Mouse (Mus musculus) erythroid progenitor cell, adult 5-6 weeks (primary cell): ENCODE data around the gene 4933402D24Rik. TPM values are rescaled to one million over a fixed set of nuclear protein-coding genes. Genes with fewer than 3 reads are reported as not detected.
A peak's percentile ranks its signal among the peaks of the same experiment; 100 is the strongest.

Source experiments
- ATAC-seq: replicated peaks from 2 replicates; pipeline ENCODE4 v1.8.0; 2016; ENCODE audit warnings: moderate number of reproducible peaks, mild to moderate bottlenecking, moderate TSS enrichment, inconsistent platforms; ENCODE audit not compliant: poor library complexity, low FRiP score, severe bottlenecking
- total RNA-seq, 2 experiments: library from RNA; stranded (forward) in 1 of 2; stranded (reverse) in 1 of 2; fragments of 150-400 nt in 1 of 2; fragments of 186-747, 209-891 nt in 1 of 2; gene quantifications; 2 replicates each; pipeline versions ENCODE4 v1.2.3 to v1.2.4; 2015 to 2017; ENCODE audit warnings: low replicate concordance in 2 of 2

The 4933402D24Rik gene
- total RNA-seq (2015; ENCODE audit: low replicate concordance) = not detected in 2 replicates
- total RNA-seq (2017; ENCODE audit: low replicate concordance) = not detected in 2 replicates

GRCm38 (mm10) chr1:63769167-63769566 is at the start of gene 4933402D24Rik:
4933402D24Rik (minus strand) TSS chr1:63769267.
- no peak for ATAC-seq

DNA sequence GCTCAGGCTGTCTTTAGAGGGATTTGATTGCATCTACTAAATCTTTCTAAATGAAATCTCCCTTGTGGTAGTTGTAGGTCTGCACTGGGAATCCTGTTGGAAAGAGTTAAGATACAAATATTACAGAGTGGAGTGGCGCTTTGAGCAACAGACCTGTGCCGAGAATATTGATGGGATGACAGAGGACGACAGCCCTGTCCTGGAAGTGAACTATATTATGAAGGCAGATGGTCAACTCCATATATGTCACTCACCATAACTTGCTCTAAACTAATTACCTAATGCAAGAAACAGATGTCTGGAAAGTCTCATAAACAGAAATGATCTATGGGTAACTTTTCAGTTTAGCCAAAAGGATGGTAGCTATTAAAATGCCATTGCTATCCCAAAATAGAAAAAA is 39.5 kb upstream of the 4933402D24Rik start:
- ATAC-seq = no peak

DNA sequence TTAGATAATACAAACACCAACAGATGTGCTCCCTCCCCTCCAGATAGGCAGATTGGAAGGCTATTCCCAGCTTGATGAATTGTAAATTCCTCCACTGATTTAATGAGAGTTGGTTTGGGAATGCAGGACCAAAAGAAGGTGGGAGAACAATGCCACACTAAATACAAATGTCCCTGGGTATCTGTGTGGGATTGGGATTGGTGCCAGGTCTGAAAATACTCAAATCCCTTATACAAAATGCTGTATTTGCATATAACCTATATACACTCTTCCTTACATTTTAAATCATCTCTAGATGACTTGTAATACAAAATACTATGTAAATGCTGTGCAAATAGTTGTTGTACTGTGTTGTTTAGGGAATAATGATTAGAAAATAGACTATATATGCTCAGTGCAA is 36.0 kb upstream of the 4933402D24Rik start:
- ATAC-seq = no peak

DNA sequence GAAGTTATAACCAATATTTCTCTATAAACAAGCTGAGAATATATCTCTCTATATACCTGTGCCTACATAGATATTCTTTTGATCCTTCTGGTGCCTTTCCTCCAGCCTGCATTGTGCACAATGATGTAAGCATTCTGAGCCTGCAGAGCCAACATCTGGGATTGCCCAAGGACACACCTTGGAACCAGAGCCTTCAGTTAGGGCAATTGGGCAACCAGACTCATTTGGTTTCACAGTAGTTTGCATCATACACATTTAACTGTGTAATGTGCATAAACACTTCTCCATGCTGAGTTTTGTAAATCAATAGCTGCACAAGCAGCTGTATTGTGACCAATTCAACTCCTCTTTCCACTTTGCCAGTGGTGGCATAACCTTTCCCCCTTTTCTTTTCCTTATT is 25.3 kb upstream of the 4933402D24Rik start:
- ATAC-seq = no peak

GRCm38 (mm10) chr1:63776902-63777630 is 8.0 kb upstream of the 4933402D24Rik start:
- ATAC-seq = no peak

DNA sequence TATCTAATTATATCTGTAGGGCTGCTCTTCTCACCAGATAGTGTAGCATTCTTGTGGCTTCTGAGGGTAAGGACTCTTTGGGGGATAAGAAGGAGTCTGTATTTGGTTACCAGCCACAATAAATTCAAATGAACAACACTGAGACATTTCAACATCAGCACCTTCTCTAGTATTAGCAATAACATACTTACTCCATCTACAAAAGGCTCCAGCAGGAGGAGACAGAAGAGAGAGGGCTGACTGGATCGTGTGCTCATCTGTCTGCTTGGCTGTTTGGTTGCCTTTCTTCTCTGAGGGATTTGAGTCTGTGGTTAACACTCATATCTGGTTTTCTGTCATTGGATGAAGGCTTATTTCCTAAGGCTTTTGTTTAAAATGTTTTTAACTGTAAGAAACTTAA is 7.3 kb upstream of the 4933402D24Rik start:
- ATAC-seq = no peak

DNA sequence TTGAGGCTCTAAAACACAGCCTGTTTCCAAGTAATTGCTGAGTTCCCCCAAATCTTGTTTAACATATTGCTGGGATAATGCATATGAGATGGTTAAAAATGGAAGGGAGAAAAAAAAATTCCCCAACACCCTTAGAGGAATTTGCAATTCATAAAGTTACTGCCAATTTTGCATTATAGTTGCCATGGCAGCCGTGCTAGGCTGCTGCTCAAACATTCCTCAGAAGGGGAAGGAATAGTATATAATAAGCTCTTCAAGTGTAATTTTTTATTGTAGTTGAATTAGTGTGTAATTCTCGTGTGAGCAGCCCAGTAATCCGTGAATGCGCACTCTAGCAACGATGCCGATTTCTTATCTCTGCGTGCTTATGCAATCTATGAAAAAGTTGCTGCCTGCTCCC is 1.2 kb upstream of the 4933402D24Rik start:
- no peak for ATAC-seq

- ATAC-seq = no peak
Observed at GRCm38 (mm10) chr1:63768112-63768511, 955 bp downstream of the 4933402D24Rik start.

- no peak for ATAC-seq
Observed at GRCm38 (mm10) chr1:63764395-63764794, 4.7 kb downstream of the 4933402D24Rik start.

GRCm38 (mm10) chr1:63763881-63764386 is 5.1 kb downstream of the 4933402D24Rik start:
- ATAC-seq = no peak

DNA sequence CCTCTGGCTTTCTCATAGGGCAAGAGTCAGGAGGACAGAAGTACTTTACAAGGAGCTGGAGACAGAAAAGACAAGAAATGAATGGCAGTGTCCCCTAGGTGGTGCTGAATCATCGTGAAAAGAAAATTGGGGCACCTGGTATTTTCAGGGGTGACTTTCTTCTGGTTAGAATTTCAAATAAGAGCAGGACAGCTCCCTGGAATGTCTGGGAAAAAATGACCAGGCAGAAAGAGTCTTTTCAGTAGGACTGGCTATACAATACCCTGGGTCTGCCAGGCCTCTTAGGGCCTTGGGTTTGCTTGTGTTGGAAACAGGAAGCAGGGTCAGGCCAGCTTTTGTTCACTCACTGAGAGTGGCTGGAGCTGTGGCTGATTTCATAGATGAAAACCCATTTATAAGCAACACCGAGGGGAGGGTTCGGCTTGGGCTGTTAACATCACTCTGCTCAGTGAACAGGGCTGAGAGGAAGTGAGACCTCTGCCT is 5.8 kb downstream of the 4933402D24Rik start:
- no peak for ATAC-seq

DNA sequence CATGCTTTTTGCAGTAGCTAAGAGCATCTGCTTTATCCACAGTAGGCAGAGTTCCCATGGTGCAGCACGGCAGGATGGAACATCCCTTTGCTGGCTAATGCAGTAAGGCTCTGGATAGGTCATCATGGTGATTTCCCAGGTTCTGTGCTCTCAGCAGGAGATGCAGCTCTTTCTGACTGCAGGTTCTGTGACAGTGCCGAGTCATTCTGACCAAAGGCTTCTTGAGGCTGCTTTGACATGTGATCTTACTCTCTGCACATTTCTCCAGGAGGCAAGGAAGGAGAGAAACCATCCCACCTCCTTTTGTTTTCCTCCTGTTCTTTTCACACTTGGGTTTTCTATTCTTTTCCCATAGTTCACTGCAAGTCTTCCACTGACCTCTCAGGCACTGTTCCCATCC is 13.1 kb downstream of the 4933402D24Rik start:
- ATAC-seq = no peak

- peak; percentile 71 for ATAC-seq
Observed at GRCm38 (mm10) chr1:63730240-63730771, 38.8 kb downstream of the 4933402D24Rik start, which contains the start of the genes Mdh1b and Fastkd2. Mdh1b (minus strand) TSS chr1:63730318. Fastkd2 (plus strand) TSS chr1:63730614.

GRCm38 (mm10) chr1:63729796-63730195 is 39.3 kb downstream of the 4933402D24Rik start:
- no peak for ATAC-seq

DNA sequence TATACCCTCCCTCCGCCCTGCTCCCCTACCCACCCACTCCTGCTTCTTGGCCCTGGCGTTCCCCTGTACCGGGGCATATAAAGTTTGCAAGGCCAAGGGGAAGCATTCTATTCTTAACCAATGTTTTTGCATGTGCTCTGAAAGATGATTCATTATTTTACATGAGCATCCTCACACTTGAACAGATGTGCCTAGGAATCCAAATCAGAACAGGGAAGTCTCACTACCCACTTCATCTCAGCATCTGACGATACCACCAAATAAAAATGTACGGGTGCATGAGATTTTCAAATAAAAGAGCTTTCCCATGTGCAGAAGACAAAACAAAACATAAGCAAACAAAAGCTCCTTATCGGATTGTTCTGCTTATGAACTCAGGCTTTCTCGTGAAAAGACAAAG is 48.9 kb downstream of the 4933402D24Rik start:
- no peak for ATAC-seq

DNA sequence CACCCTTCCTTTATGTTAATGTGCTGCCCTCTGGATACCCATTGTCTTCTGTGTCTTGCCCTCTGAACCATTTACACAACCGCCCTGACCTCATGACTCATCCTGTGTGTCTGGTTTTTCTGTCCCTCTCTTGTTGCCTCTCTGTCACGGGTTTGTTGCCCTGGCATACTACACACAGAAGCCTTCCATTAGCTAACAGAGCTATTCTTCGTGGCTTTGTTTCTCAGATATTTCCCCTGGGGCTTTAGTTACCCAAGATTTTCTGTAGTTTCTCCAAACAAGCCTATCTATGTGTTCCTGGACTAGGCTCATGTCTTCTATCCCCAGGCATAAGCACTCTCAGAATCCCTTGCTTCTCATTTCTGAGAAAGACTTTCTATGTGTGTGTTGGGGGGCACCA is 60.2 kb downstream of the 4933402D24Rik start:
- ATAC-seq = no peak

- ATAC-seq = no peak
Observed at GRCm38 (mm10) chr1:63705733-63706132, 63.3 kb downstream of the 4933402D24Rik start.
